Mouse (Mus musculus) urinary bladder, postnatal 36 days (tissue): Measurements from ENCODE around the gene Mrpl42.

Experiments used
- DNase-seq, 2 experiments: peaks; one replicate each; pipeline ENCODE4 v3.0.0; 2022; ENCODE audit warnings: low spot score in 2 of 2, mixed read lengths in 1 of 2

Mrpl42 gene

DNA sequence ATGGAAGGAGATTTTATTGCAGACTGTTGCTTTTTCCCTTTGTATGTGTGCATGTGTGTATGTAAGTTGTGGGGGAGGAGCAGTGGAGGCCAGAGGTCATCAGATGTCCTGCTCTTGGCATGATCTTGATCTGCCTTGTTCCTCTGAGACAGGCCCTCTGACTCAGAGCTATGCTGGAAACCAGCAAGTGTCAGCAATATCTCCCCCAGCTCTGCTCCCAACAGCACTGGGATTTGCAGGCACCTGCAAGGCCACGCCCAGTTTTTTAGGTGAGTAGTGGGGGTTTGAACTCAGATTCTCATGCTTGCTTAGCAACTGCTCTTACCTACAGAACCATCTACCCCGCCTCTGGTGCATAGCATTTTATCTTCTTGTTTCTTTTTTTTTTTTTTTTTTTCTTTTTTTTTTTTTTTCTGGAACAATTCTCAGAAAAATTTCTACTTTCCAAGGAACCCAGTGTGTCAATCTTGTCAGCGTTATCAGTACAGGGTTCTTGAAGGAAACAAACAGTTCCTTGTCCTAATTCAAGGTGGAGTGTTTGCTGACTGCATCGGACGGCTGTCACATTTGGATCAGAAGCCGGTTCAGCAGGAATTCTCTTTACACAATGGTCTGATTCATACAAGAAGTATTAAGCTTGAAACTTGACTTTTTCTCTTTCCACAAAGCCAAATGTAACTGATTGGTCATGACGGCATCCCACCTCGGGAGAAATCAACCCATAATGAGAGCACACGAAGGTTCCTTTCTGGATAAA lies 43.5 kb downstream of the Mrpl42 start:
- DNase-seq, result peak; percentile 30 to 48

DNA sequence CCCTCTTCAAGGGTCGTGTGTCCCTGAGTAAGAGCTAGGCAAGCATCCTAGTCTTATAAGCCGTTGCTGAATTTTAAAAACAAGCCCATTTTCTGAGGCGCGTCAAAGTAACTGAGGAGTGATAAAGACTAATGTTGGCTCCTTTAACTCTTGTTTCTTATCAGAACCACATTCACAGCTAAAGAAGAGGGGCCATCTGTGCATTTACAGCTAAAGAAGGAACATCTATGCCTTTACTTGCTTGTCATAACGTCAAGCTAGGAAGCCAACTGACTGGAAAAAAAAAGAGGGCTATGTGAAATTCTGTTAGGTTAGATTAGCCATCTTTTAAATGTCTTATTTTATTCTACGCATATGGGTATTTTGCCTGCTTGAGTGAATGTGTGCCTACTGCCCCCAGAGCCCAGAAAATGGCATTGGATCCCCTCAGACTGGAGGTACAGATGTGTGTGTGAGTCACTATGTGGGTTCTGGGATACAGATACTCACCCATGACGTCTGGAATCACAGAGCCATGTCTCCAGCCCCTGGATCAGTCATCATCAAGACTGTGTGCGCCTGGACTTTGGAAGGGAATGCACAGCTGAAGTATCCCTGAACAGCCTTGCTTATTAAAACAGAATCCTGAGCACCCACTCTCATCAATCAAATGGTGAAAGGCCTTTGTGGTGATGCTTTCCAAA lies 44.2 kb downstream of the Mrpl42 start:
- no peak for DNase-seq

DNA sequence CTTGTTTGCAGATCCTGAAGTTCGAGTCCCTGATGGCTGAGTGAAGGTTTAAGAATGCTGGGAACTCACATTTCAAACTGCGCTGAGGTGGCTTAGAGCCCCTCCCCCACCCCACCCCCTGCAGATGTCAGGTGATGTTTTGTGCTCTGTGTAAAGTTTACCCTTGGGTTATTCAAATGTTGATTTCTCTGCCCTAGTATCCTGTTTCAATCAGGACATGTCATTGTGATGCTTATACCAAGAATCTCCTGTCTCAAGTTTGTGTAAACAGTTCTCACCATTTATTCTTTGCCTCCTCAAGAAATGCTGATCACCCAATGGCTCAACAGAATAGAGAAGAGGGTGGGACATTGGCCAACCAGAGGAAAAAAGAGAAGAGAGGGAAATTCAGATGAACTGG lies 45.6 kb downstream of the Mrpl42 start:
- no peak for DNase-seq

DNA sequence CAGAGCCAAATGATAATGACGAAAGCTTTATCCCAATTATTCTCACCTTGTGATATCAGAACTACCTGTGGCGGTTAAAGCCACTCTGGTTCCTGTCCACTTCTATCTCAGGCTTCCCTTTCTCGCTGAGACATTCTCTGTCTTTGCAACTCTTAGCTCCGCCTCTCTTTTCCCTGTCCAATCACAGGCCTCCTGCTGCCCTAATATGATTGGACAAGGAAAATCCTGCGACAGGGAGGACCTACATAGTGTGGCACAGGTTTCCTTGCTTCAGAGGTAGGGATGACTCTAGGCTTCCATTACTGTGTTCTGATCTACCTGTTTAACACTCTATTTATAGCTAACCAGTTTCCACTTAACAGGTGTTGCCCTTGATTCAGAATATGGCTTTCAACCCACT lies 48.5 kb downstream of the Mrpl42 start:
- DNase-seq, result no peak

DNA sequence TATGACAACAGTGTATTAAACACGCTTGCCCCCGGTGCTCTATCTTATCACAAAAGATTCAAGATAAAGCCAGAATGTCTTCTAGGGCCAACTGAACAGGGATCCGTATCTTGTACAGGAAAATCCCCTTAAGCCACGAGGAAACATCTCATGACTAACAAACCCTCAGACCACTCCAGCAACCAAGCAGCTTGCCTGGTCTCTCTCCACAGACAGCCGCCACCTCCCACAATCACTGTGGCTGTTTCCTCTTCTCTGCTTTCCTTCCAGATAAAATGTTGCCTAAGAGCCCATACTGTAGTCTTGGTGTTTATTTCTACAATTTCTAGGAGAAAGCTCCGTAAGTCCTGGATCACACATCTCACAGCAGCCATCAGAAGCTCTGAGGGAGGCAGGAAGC lies 52.7 kb downstream of the Mrpl42 start:
- DNase-seq, result no peak

DNA sequence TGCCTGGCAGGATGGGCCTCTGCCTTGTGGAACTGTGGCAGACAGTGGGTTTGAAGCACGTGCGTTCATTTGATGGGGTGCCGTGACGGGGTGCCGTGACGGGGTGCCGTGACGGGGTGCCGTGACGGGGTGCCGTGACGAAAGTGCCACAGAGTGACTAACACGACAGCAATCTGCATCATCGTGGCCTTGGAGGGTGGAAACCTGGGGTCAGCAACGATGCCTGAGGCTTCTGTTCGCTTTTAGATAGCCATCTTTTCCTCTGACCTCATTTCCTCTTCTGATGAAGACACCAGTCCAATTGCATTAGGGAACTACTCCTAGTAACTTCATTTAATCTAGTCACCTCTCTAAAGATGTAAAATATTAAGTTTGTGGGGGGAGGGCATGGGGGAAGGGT lies 53.8 kb downstream of the Mrpl42 start:
- DNase-seq, result no peak

DNA sequence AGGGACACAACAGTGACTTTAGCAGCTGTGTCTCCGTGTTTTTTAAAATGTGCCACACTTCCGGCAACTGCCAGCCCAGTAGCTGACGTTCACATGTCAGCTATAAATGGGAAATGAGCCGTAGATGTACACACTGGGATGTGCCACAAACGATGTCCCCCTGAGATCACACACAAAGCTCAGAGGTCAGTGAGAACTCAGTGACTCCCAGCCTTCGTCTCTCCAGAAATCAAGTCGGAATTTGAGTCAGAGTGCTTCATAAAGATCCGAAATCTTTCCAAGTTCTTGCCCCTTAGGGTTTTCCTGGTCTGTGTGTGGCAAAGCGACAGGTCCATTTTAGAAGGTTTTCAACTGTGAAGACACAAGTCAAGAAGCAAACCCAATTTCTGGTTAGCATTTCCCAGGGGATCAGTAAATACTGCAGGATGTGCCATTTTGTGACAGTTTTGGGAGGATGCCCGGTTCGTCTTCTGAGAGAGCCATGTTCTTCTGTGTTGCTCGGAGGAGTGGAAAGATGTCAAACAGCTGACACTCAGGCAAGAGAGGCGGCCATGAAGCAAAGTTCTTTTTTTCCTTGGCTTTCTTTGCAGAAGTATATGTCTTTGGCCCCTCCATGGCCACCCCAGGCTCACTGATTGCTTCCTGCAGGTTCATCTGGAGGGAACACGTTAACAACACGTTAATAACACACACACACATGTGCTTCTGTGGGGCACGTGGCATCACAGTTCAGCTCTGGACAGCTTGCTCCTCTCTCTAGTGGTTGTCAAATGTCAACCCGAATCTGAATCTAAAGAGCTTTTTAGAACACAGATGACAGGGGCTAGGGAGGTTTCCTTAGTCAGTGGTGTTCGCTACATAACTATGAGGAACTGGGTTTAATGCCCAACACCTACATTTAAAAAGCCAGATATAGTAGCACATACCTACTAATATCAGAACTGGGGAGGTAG lies 56.4 kb downstream of the Mrpl42 start:
- peak in 1 of 2 experiments; percentile 38 for DNase-seq

DNA sequence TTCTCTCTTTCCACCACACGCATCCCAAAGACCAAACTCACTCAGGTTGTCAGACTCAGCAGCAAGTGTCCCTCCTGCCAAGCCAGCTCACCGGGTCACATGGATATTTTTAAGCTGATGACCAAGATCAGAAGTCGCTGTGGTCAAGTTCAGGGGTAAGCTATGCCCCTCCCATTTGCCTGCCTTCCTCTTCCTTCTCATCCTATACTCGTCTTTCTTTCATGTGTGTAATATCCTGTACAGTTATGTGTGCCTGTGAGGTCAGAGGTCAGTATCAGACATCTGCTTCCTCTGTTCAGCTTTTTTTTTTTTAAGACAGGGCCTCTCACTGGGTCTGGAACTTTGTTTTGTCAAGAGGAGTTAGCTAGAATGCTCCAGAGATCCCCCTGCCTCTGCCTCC lies 59.4 kb downstream of the Mrpl42 start:
- DNase-seq, result no peak

DNA sequence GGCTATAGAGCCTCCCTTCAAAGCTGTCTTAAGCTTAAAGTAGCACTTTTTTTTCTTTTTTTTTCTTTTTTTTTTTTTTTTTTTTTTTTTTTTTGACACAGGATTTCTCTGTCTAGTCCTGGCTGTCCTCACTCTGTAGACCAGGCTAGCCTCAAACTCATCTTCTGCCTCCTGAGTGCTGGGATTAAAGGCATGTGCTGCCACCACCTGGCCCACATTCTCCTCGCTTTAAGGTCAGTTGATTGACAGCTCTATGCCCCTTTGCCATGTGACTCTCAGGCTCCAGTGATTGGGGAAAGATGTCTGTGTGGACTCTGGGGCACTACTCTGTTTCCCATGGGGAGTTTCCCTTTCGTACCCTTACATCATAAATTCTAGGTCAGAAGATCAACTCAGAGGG lies 61.2 kb downstream of the Mrpl42 start:
- DNase-seq, result no peak

DNA sequence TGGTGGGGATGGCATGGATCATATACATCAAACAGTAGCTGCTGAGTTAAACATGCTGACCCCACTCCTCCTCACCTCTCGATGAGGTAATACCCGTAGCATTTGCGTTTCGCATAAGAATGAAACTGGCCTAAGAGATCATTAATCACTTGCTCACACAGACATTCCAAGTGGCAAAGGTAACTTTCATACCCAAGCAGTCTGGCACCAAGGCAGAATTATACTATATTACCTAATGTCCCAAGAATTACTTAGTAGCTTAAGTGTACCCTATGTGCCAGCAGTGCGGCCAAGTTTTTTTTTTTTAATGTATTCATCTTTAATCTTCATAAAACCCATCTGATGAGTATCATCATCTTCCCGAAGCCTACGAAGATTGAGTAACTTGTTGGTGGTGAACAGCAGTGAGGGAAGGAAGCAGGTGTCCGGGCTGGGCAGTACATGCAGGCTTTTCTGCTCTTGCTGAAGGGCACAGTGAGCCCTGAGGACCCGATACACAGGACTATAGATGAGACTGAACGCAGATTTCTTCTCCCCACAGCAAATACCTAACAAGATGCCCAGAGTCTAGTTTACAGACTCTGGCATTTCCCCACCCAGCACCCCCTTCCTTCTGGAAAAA lies 61.9 kb downstream of the Mrpl42 start:
- DNase-seq, result no peak

DNA sequence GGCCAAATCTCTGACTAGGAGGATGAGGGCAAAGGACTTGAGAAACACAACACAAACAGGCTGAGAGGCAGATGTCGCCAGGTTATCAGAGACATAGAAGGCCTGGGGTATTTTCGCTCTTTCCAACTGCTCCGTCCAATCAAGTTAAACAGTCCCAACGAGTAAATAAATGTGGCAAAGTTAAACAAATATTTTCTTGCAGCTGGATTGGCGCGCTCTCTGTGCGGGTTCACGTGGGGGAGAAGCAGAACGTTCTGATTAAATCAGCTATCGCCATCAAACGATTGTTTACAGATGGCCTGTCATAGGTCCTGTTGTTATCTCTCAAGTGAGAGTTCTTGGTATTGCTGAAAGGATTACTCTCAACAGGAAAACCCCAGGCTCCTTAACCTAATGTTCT lies 62.8 kb downstream of the Mrpl42 start:
- DNase-seq, result no peak
